12 mouse cellular contexts compared by ENCODE assay signal in the genomic region with DNA sequence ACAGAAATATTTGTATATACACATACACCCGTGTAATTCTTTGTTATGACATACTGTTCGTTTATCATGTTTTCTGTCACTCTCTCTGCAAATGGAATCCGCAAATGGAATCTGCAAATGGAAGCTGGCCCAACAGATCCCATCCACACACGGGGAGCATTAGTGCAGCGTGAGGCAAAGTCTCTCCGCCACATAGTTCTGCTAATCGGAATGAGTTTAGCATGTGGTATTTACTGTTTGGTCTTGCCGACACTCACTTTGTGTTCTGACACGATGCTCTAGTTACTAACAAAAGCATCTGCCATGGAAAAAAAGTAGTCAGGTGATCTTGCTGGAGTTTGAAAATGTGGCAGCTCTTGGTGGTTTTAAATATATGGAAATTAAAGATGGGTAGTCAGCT.
DNase-seq lines count a peak whose midpoint lies in the region; ATAC-seq and TF ChIP-seq lines count a peak whose summit lies in the region.
"Had no signal": no experiment of that assay in that cellular context is flagged by ENCODE, and none has a peak within 500 bp of the region (broad histone marks: within the 10 kb centered on the region; RNA-seq: fewer than 3 reads in every experiment).

No protein-coding gene starts in this region.

- peak overlapping the region; percentile 3; the same call in 1 of the 2 replicates for H3K4me2 ChIP-seq in heart, embryonic 11.5 days
- peak overlapping the region; percentile 23; the same call in 1 of the 2 replicates for H3K4me2 ChIP-seq in lung, embryonic 15.5 days
- H3K4me2 ChIP-seq in embryonic facial prominence, embryonic 15.5 days (replicated peaks), result peak overlapping the region; percentile 2; the same call in 1 of the 2 replicates
- H3K4me2 ChIP-seq in stomach, embryonic 16.5 days (ENCODE audit: low read depth, low read length), result no peak overlapping the region

- no peak overlapping the region for H3K9ac ChIP-seq in heart, embryonic 11.5 days (ENCODE audit: low read depth, low read length)
- H3K9ac ChIP-seq in lung, embryonic 15.5 days, result no peak overlapping the region
- no peak overlapping the region for H3K9ac ChIP-seq in embryonic facial prominence, embryonic 15.5 days
- 0 out of 2 replicates have a peak overlapping the region, but pooled peaks have one; percentile 8 for H3K9ac ChIP-seq in stomach, embryonic 16.5 days (ENCODE audit: low read length)

- TF ChIP-seq POLR2A in lung, adult 2 months (IDR thresholded peaks at IDR 0.05; ENCODE audit: borderline replicate concordance, extremely low read depth, low read depth, low read length), result no peak

- no peak for TF ChIP-seq CTCF in lung, adult 2 months (IDR thresholded peaks at IDR 0.05; ENCODE audit: insufficient read depth, low read length)

- no peak overlapping the region for H3K27ac ChIP-seq in heart, embryonic 11.5 days (ENCODE audit: low read depth, low read length)
- H3K27ac ChIP-seq in lung, embryonic 15.5 days, result peak overlapping the region; percentile 65; the same call in 1 of the 2 replicates
- H3K27ac ChIP-seq in embryonic facial prominence, embryonic 15.5 days (replicated peaks), result 0 out of 2 replicates have a peak overlapping the region, but pooled peaks have one; percentile 5
- no peak overlapping the region for H3K27ac ChIP-seq in stomach, embryonic 16.5 days (ENCODE audit: low read length)

- no peaks in the 10 kb centered on the region for H3K27me3 ChIP-seq in heart, embryonic 11.5 days (ENCODE audit: control insufficient read depth, insufficient read depth, low read length)
- H3K27me3 ChIP-seq in lung, embryonic 15.5 days, result no peaks in the 10 kb centered on the region
- no peaks in the 10 kb centered on the region for H3K27me3 ChIP-seq in embryonic facial prominence, embryonic 15.5 days
- H3K27me3 ChIP-seq in stomach, embryonic 16.5 days (ENCODE audit: control insufficient read depth, insufficient read depth, low read length), result no peaks in the 10 kb centered on the region

- ATAC-seq in heart, embryonic 11.5 days (replicated peaks; ENCODE audit: insufficient number of reproducible peaks, low FRiP score, low TSS enrichment), result no peak
- no peak for ATAC-seq in lung, embryonic 15.5 days (ENCODE audit: borderline replicate concordance, extremely low read depth, low FRiP score, low TSS enrichment)
- ATAC-seq in embryonic facial prominence, embryonic 15.5 days (ENCODE audit: insufficient number of reproducible peaks, low FRiP score, low TSS enrichment, low read depth), result no peak
- ATAC-seq in stomach, embryonic 16.5 days (ENCODE audit: insufficient read depth, low FRiP score), result no peak
- ATAC-seq: inflammation-experienced regulatory T-cells, adult 6 months; midbrain, embryonic 16.5 days had no signal

- intact Hi-C loops in heart, postnatal 25 days (cut with DNase I), result no loop called here

- H3K4me1 ChIP-seq in heart, embryonic 11.5 days (ENCODE audit: control insufficient read depth, insufficient read depth, low read length), result peaks cover 12% of the 10 kb centered on the region
- H3K4me1 ChIP-seq in lung, embryonic 15.5 days, result peaks cover 35% of the 10 kb centered on the region
- peaks cover 13% of the 10 kb centered on the region for H3K4me1 ChIP-seq in lung, adult 2 months (ENCODE audit: control insufficient read depth, insufficient read depth, low read length)
- H3K4me1 ChIP-seq in embryonic facial prominence, embryonic 15.5 days, result peaks cover 14% of the 10 kb centered on the region
- peaks cover 18% of the 10 kb centered on the region for H3K4me1 ChIP-seq in stomach, embryonic 16.5 days (ENCODE audit: control insufficient read depth, insufficient read depth, low read length)

- WGBS in heart, embryonic 11.5 days (ENCODE audit: insufficient replicate concordance), result 73% methylated on average over 9 of the region's 9 CpGs
- WGBS in lung, embryonic 15.5 days, result 39% methylated on average over 9 of the region's 9 CpGs
- 65% methylated on average over 9 of the region's 9 CpGs for WGBS in lung, adult 2 months
- WGBS in embryonic facial prominence, embryonic 15.5 days, result 28% methylated on average over 9 of the region's 9 CpGs
- 40% methylated on average over 9 of the region's 9 CpGs for WGBS in stomach, embryonic 16.5 days

- H3K9me3 ChIP-seq in heart, embryonic 11.5 days (replicated peaks; ENCODE audit: control insufficient read depth, low read length), result no peaks in the 10 kb centered on the region
- no peaks in the 10 kb centered on the region for H3K9me3 ChIP-seq in lung, embryonic 15.5 days
- H3K9me3 ChIP-seq in embryonic facial prominence, embryonic 15.5 days (replicated peaks), result no peaks in the 10 kb centered on the region
- H3K9me3 ChIP-seq in stomach, embryonic 16.5 days (replicated peaks; ENCODE audit: control insufficient read depth, low read length), result no peaks in the 10 kb centered on the region

- DNase-seq in heart, postnatal 25 days (ENCODE audit: low spot score), result no peak
- no peak for DNase-seq in lung, adult 2 months
- no peak for DNase-seq in spleen, postnatal 36 days (ENCODE audit: low spot score in 2 of 2)
- DNase-seq: cerebellum, adult 18-20 months; kidney, postnatal 14 days; thymus, postnatal 14 days had no signal

- H3K4me3 ChIP-seq in heart, embryonic 11.5 days (ENCODE audit: low read depth, low read length), result no peak overlapping the region
- no peak overlapping the region for H3K4me3 ChIP-seq in lung, embryonic 15.5 days
- H3K4me3 ChIP-seq in lung, adult 2 months (replicated peaks; ENCODE audit: extremely low read depth, low read depth, low read length), result no peak overlapping the region
- no peak overlapping the region for H3K4me3 ChIP-seq in embryonic facial prominence, embryonic 15.5 days (replicated peaks)
- no peak overlapping the region for H3K4me3 ChIP-seq in stomach, embryonic 16.5 days (replicated peaks; ENCODE audit: low read length)

- no peaks in the 10 kb centered on the region for H3K36me3 ChIP-seq in heart, embryonic 11.5 days (ENCODE audit: control insufficient read depth, insufficient read depth, low read length)
- H3K36me3 ChIP-seq in lung, embryonic 15.5 days, result no peaks in the 10 kb centered on the region
- H3K36me3 ChIP-seq in embryonic facial prominence, embryonic 15.5 days, result no peaks in the 10 kb centered on the region
- no peaks in the 10 kb centered on the region for H3K36me3 ChIP-seq in stomach, embryonic 16.5 days (ENCODE audit: control insufficient read depth, insufficient read depth, low read length)

Comparison
In these comparisons a context has a peak if more than half of its experiments do, and no peak if none do; other contexts are left out.
1. H3K27ac ChIP-seq: peak in lung, embryonic 15.5 days (single experiment) and embryonic facial prominence, embryonic 15.5 days (single experiment); none in heart, embryonic 11.5 days (single experiment) and stomach, embryonic 16.5 days (single experiment).